Mouse (Mus musculus) spleen, adult 2 months (tissue): ENCODE measurements around the gene Apobec1. TPM values are rescaled to one million over a fixed set of nuclear protein-coding genes. Genes with fewer than 3 reads are reported as not detected.

ENCODE experiments used
- DNase-seq, 2 experiments: peaks; one replicate each; pipeline versions ENCODE4 v3.0.0 to v3.0.0-alpha.2; 2012 to 2021; ENCODE audit warnings: low spot score in 2 of 2, low read depth in 1 of 2
- H3K27ac ChIP-seq: fragments of 200-500 bp; 2 replicates; pipeline ENCODE4 v1.5.1; 2012; ENCODE audit warnings: low read length, inconsistent platforms; ENCODE audit not compliant: insufficient read depth
- H3K27me3 ChIP-seq: fragments of 200-500 bp; 2 replicates; pipeline ENCODE4 v1.6.1; 2012; ENCODE audit warnings: mild to moderate bottlenecking, moderate library complexity, low read length, inconsistent platforms; ENCODE audit not compliant: control insufficient read depth, insufficient read depth
- H3K36me3 ChIP-seq: fragments of 200-500 bp; 2 replicates; pipeline ENCODE4 v1.6.1; 2012; ENCODE audit warnings: mild to moderate bottlenecking, low read length, inconsistent platforms; ENCODE audit not compliant: control insufficient read depth, insufficient read depth
- H3K4me1 ChIP-seq: fragments of 200-500 bp; 2 replicates; pipeline ENCODE4 v1.6.1; 2011; ENCODE audit warnings: inconsistent platforms; ENCODE audit not compliant: control insufficient read depth, insufficient read depth, insufficient read length
- H3K4me3 ChIP-seq: fragments of 200-500 bp; 2 replicates; pipeline ENCODE4 v1.5.1; 2011; ENCODE audit warnings: mild to moderate bottlenecking, inconsistent platforms; ENCODE audit not compliant: insufficient read depth, insufficient read length; ENCODE audit errors: extremely low read depth
- CTCF ChIP-seq: fragments of 200-500 bp; IDR thresholded peaks from 2 replicates; pipeline ENCODE4 v1.5.1; 2011; ENCODE audit warnings: mild to moderate bottlenecking, inconsistent platforms; ENCODE audit not compliant: insufficient read depth, insufficient read length, insufficient replicate concordance; ENCODE audit errors: extremely low read depth
- POLR2A ChIP-seq: fragments of 200-500 bp; IDR thresholded peaks from 2 replicates; pipeline ENCODE4 v1.6.1; 2011; ENCODE audit warnings: low read depth, low read length, inconsistent platforms
- WGBS: fragments of 180-500 bp; shearing (Covaris S2); methylation state at CpG from one replicate; pipeline ENCODE4 v1.1.7; 2018; 5-methylcytosine and 5-hydroxymethylcytosine counted together
- polyA plus RNA-seq: library from polyadenylated mRNA; depleted of rRNA; stranded (reverse); fragments of >200 nt; gene quantifications from 2 replicates; pipeline ENCODE4 v1.2.3, GENCODE M21; 2012

Gene Apobec1
- polyA plus RNA-seq, 1 experiment = 44.0 TPM

DNA sequence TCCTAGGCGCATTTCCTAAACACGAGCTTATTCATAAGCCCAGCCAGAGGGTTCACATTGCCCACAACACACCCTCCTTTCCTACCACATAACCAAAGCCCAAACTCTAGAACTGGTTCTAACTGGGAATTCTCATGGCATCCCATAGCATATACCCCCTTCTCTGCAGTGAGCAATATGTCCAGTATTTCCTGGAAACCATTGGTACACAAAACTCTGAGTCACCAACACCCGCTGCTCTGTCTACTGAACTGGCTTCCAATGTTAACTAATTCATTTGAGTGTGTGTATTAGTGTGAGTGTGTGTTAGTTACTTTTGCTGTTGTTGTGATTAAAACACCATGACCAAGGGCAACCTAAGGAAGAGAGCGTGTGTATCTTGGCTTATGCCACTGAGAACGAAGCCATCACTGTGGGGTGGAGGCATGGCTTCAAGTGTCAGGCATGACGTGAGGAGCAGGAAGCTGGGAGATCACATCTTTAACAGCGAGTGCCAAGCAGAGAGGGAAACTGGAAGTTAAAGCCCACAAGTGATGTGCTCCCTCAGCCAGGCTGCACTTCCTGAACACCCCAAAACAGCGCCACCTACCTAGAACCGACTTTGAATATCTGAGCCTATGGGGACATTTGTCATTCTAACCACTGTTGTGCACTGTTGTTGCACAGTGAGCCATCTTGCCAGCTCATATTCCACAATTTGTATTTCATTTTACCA, 37.0 kb downstream of the Apobec1 start:
- no peak for TF ChIP-seq CTCF
- no peak for TF ChIP-seq POLR2A
- Histone ChIP-seq H3K36me3 (no peaks in the 10 kb centered on the region), H3K27me3 (no peaks in the 10 kb centered on the region), H3K4me1 (peaks cover 3% of the 10 kb centered on the region; the same call in 1 of the 2 replicates), H3K4me3 (no peak overlapping the region), H3K27ac (no peak overlapping the region)
- DNase-seq = no peak
- 78% methylated on average over 9 of the region's 9 CpGs for WGBS

DNA sequence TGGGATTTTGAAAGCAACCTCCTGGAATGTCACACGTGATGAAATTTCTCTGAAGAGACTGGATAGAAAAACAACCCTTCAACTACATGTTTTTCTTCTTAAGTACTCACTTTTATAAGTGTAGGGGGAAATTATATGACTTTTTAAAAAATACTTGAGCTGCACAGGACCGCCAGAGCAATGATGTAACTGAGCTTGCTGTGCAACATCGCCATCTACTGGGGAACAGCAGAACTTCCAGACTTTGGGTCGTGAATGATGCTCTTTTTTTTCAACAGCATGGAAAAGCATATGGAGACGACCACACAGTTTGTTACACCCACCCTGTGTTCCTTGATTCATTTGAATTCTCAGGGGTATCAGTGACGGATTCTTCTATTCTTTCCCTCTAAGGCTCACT, 39.8 kb downstream of the Apobec1 start:
- TF ChIP-seq CTCF (peak; percentile 63; the same call in 1 of the 2 replicates), POLR2A (no peak)
- Histone ChIP-seq H3K27ac (no peak overlapping the region), H3K4me1 (no peaks in the 10 kb centered on the region), H3K27me3 (no peaks in the 10 kb centered on the region), H3K36me3 (no peaks in the 10 kb centered on the region), H3K4me3 (no peak overlapping the region)
- peak; percentile 35 to 37 for DNase-seq
- 3% methylated on average over 6 of the region's 6 CpGs for WGBS

DNA sequence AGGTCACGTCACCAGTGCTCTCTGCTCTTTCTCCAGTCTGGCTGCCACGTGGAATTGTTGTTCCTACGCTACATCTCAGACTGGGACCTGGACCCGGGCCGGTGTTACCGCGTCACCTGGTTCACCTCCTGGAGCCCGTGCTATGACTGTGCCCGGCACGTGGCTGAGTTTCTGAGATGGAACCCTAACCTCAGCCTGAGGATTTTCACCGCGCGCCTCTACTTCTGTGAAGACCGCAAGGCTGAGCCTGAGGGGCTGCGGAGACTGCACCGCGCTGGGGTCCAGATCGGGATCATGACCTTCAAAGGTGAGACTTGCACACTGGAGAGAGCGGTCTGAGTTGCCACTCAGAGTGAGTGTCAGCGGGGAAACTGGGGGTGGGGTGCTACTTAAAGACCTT, 41.2 kb downstream of the Apobec1 start:
- H3K4me1 ChIP-seq = peaks cover 3% of the 10 kb centered on the region; the same call in 1 of the 2 replicates
- 79% methylated on average over 20 of the region's 20 CpGs for WGBS
- DNase-seq = no peak
- no peaks in the 10 kb centered on the region for H3K27me3 ChIP-seq
- no peaks in the 10 kb centered on the region for H3K36me3 ChIP-seq
- H3K4me3 ChIP-seq = no peak overlapping the region
- TF ChIP-seq POLR2A = no peak
- TF ChIP-seq CTCF = no peak
- H3K27ac ChIP-seq = no peak overlapping the region

DNA sequence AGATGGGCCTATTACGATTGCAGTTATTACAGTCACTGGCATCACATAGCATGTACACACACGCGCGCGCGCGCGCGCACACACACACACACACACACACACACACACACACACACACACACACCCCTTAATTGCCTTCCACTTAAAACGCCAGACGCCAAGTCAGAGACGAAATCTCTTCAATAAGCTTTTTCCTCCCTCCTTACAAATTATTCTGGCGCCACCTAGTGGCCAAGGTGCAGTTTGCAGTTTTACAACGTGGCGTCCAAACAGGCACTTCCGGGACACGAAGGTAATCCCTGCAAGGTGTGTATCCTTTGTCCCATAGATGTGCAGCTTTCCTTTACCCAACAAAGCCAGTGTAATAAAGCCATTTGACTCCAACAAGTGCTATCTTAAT, 41.8 kb downstream of the Apobec1 start:
- DNase-seq = peak; percentile 65 to 74
- Histone ChIP-seq H3K4me1 (peaks cover 3% of the 10 kb centered on the region; the same call in 1 of the 2 replicates), H3K36me3 (no peaks in the 10 kb centered on the region), H3K4me3 (no peak overlapping the region), H3K27ac (no peak overlapping the region), H3K27me3 (no peaks in the 10 kb centered on the region)
- 7% methylated on average over 17 of the region's 17 CpGs for WGBS
- no peak for TF ChIP-seq POLR2A
- peak; percentile 79; the same call in 1 of the 2 replicates for TF ChIP-seq CTCF

DNA sequence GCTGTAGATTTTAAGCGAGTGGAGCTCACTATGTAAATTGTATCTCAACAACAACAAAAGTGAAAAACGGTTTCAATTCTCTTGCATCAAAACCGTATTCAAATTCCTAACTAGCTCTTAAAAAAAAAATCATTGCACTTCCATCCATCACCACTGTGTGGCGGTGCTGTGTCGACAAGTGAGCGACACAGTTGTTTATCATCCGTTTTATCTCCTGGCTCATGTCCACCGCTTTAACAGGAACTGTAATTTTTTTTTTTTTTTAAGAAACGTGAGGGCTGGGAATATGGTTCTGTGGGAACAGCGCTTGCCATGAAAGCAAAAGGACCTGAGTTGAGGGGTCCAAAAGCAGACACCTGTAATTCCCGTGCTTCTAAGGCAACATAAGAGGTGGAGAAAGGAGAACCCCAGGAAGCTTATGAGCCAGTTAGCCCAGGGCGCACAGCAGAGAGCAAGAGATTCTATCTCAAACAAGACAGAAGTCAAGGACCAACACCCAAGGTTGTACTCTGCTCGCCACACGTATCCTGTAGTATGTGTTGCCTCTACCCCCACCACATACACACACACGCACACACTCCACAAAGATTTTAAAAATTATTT, 45.2 kb downstream of the Apobec1 start:
- Histone ChIP-seq H3K27me3 (no peaks in the 10 kb centered on the region), H3K4me1 (peaks cover 3% of the 10 kb centered on the region; the same call in 1 of the 2 replicates), H3K4me3 (no peak overlapping the region; the same call in 1 of the 2 replicates), H3K36me3 (no peaks in the 10 kb centered on the region), H3K27ac (no peak overlapping the region)
- 17% methylated on average over 15 of the region's 15 CpGs for WGBS
- DNase-seq = peak; percentile 56 to 62
- TF ChIP-seq POLR2A = no peak
- TF ChIP-seq CTCF = peak; percentile 51; the same call in 1 of the 2 replicates

DNA sequence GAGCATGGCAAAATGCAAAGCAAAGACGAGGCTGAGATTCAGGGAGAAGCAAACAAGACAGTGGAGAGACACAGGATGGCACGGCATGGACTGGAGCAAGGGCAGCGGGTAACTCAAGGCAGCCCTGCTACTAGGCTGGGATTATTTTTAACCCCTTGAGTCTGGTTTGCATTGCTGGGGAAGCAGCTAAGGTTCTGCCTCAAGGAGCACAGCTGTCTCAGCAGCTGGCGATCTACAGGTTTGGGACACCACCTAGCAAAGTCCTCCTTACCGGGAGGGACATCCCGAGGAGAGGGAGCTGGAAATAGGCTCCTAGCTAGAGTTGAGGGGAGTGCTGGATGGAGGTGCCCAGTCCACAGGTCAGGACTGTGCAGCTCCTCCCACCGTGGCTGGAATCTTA, 47.0 kb downstream of the Apobec1 start:
- Histone ChIP-seq H3K36me3 (no peaks in the 10 kb centered on the region), H3K4me1 (peaks cover 3% of the 10 kb centered on the region; the same call in 1 of the 2 replicates), H3K27me3 (no peaks in the 10 kb centered on the region), H3K4me3 (no peak overlapping the region), H3K27ac (0 out of 2 replicates have a peak overlapping the region, but pooled peaks have one; percentile 1)
- WGBS = 21% methylated on average over 7 of the region's 7 CpGs
- DNase-seq = no peak
- TF ChIP-seq POLR2A = no peak
- TF ChIP-seq CTCF = no peak

DNA sequence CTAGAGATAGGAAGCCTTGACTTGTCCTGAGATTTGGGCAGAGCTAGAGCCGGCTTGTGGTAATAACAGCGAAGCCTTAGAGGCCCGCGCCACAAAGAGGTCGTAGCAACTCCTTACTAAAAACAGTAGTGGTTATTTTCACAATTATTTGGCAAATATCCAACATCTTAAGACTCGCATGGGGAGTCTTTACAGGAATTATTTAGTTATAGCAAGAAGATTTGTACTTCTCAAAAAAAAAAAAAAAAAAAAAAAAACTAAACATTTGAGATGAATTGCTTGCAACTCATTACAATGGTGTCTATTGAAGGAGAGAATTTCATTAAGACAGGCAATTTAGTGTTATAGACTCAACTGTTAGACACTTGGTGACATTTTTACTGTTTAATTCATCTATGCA, 48.1 kb downstream of the Apobec1 start:
- Histone ChIP-seq H3K27ac (no peak overlapping the region), H3K36me3 (no peaks in the 10 kb centered on the region), H3K4me3 (no peak overlapping the region), H3K4me1 (peaks cover 3% of the 10 kb centered on the region; the same call in 1 of the 2 replicates), H3K27me3 (no peaks in the 10 kb centered on the region)
- TF ChIP-seq POLR2A (no peak), CTCF (no peak)
- DNase-seq = no peak
- 67% methylated on average over 6 of the region's 6 CpGs for WGBS
